ENCODE assay signal across 7 mouse cellular contexts in the genomic region with DNA sequence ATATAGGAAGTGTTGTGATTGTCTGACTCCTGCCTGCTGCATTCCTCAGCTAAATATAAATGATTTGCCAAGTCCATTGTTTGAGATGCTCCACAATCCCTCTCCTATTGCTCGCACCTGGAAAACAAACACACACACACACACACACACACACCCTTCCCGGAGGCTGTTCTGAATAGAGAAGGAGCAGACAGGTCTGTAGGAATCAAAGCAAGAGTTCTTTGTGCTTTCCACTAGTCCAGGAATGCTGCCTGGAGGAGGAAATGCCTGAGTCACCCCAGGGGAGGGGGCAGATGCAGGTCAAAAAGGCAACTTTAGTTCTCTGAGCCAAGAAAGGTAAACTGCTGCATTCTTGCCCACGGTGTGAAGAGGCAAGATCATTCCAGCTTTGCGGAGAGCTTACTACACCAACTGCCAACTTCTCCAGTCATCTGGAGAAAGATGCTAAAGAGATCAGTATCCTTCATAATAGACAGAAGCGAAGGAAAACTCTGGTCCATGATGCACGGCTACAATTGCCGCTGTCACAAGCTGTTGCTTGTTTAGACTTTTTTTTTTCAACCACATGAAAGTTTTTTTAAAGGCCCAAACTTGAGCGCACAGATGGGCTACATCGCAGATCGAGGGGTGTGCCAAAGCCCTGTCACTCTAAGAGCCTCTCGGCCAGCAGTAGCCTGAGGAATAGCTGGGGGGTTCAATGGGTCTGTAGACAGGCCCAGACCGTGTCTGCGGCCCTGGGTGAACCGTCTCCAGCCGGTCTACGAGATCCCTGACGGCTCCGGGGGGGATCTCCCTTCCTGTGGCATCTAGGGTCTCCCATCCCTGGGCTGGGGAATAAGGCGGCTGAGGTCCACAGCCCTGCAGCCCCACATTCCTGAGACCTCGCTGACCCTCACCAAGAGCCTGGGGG. TPM values are rescaled to one million over a fixed set of nuclear protein-coding genes. Genes with fewer than 3 reads are reported as not detected.
DNase-seq lines count a peak whose midpoint lies in the region; ATAC-seq lines count a peak whose summit lies in the region.

No protein-coding gene starts in this region.

- 0 out of 2 replicates have a peak, but pooled peaks have one; percentile 30 for ATAC-seq in embryonic facial prominence, embryonic 13.5 days (ENCODE audit: insufficient number of reproducible peaks, insufficient read depth, low FRiP score, low TSS enrichment, low read depth)
- ATAC-seq in limb, embryonic 12.5 days (ENCODE audit: insufficient number of reproducible peaks, insufficient read depth, low FRiP score, low TSS enrichment, low read depth) = peak; percentile 54

- no peaks in the 10 kb centered on the region for H3K9me3 ChIP-seq in embryonic facial prominence, embryonic 13.5 days
- H3K9me3 ChIP-seq in limb, embryonic 12.5 days = no peaks in the 10 kb centered on the region

- peaks cover 29% of the 10 kb centered on the region for H3K4me1 ChIP-seq in embryonic facial prominence, embryonic 13.5 days
- H3K4me1 ChIP-seq in limb, embryonic 12.5 days (replicated peaks) = peaks cover 26% of the 10 kb centered on the region

- H3K27me3 ChIP-seq in embryonic facial prominence, embryonic 13.5 days = peaks cover 8% of the 10 kb centered on the region; the same call in 1 of the 2 replicates
- peaks cover 5% of the 10 kb centered on the region for H3K27me3 ChIP-seq in limb, embryonic 12.5 days

- peak overlapping the region; percentile 84 for H3K4me2 ChIP-seq in embryonic facial prominence, embryonic 13.5 days
- H3K4me2 ChIP-seq in limb, embryonic 12.5 days = peak overlapping the region; percentile 63

- peak; percentile 60 for DNase-seq in urinary bladder, postnatal 14 days (ENCODE audit: low spot score)
- DNase-seq in urinary bladder, postnatal 10 days (ENCODE audit: low spot score) = no peak
- peak; percentile 75 for DNase-seq in heart, postnatal 4 days
- peak; percentile 15 for DNase-seq in naive thymus-derived CD4-positive, alpha-beta T cell, adult 2 months (ENCODE audit: low read depth)
- DNase-seq in urinary bladder, adult 2 months (ENCODE audit: low spot score) = no peak

- H3K36me3 ChIP-seq in embryonic facial prominence, embryonic 13.5 days = peaks cover 7% of the 10 kb centered on the region; the same call in 1 of the 2 replicates
- no peaks in the 10 kb centered on the region for H3K36me3 ChIP-seq in limb, embryonic 12.5 days

- WGBS in embryonic facial prominence, embryonic 13.5 days = 2% methylated on average over 20 of the region's 20 CpGs
- 5% methylated on average over 20 of the region's 20 CpGs for WGBS in limb, embryonic 12.5 days

- H3K4me3 ChIP-seq in embryonic facial prominence, embryonic 13.5 days = peak overlapping the region; percentile 64
- peak overlapping the region; percentile 68 for H3K4me3 ChIP-seq in limb, embryonic 12.5 days (replicated peaks)

- H3K9ac ChIP-seq in embryonic facial prominence, embryonic 13.5 days = peak overlapping the region; percentile 86
- H3K9ac ChIP-seq in limb, embryonic 12.5 days (replicated peaks) = peak overlapping the region; percentile 79

- peak overlapping the region; percentile 88 for H3K27ac ChIP-seq in embryonic facial prominence, embryonic 13.5 days
- H3K27ac ChIP-seq in limb, embryonic 12.5 days = peak overlapping the region; percentile 84

RNA-seq across cellular contexts. Expression of gene Tspan9, which starts 0.8 kb away (rescaled TPM):
- polyA plus RNA-seq in embryonic facial prominence, embryonic 13.5 days (2015; fragmentation: Nextera tagmentation; extraction: Ambion mirVana) = 115 and 116 TPM in 2 replicates
- total RNA-seq in heart, postnatal 4 days (2021) = 100 to 1,000 TPM; 216 TPM
- 103 and 114 TPM in 2 replicates for polyA plus RNA-seq in limb, embryonic 12.5 days (2016; fragmentation: Nextera tagmentation; extraction: Ambion mirVana)
- polyA plus RNA-seq in urinary bladder, adult 2 months (2012; rRNA removed) = 112 and 128 TPM in 2 replicates

Comparison
In these comparisons a context has a peak if more than half of its experiments do, and no peak if none do; other contexts are left out.
1. DNase-seq: peak in urinary bladder, postnatal 14 days (single experiment), heart, postnatal 4 days (single experiment) and naive thymus-derived CD4-positive, alpha-beta T cell, adult 2 months (single experiment); none in urinary bladder, postnatal 10 days (single experiment) and urinary bladder, adult 2 months (single experiment).